Mouse (Mus musculus): Measurements from ENCODE around the gene Lrp8. TPM values are rescaled to one million over a fixed set of nuclear protein-coding genes. Genes with fewer than 3 reads are reported as not detected.
A peak's percentile ranks its signal among the peaks of the same experiment; 100 is the strongest.

The Lrp8 gene
- 1 to 10 TPM; 2.4 to 2.6 TPM for total RNA-seq (2021)
- long read RNA-seq, experiment 1, partial matches to known transcripts: 0 of 2 reads
- long read RNA-seq, experiment 1, other reads (novel, unspliced or antisense): 2 of 2 reads
- long read RNA-seq, experiment 2, partial matches to known transcripts: 1 of 3 reads
- long read RNA-seq, experiment 2, other reads (novel, unspliced or antisense): 2 of 3 reads

DNA sequence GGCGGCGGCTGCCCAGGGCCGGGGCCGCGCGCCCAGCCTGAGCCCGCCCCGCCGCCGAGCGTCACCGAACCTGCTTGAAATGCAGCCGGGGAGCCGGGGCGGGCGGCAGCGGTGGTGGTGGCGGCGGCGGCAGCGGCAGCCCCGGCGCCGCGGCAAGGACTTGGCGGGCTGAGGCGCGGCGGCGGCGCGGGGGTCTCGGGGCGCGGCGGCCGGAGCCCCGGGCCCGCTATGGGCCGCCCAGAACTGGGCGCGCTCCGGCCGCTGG lies at the start of gene Lrp8:
TSS of gene Lrp8 (plus strand) at position 77 of the 265 bp plus-strand sequence.
- no peak for DNase-seq (ENCODE audit: low spot score in 2 of 2)

DNA sequence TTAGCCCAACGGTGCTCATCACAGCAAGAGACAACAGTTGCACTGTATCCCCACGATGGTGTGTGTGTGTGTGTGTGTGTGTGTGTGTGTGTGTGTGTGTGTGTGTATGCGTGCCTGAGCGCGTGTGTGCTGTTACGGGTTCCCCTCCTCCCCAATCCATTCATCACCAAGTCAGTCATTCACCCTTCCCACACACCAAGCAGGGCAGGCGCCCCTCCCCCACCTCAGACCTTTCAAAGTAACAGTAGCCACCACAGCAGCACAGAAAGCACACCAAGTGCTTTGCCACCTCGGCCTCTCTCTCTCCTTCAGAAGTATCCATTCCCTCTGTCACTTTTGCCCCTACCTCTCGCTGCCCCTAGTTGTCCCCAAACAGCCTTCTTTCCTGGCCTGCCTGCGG lies 45.8 kb upstream of the Lrp8 start:
- DNase-seq (ENCODE audit: low spot score in 2 of 2): no peak

DNA sequence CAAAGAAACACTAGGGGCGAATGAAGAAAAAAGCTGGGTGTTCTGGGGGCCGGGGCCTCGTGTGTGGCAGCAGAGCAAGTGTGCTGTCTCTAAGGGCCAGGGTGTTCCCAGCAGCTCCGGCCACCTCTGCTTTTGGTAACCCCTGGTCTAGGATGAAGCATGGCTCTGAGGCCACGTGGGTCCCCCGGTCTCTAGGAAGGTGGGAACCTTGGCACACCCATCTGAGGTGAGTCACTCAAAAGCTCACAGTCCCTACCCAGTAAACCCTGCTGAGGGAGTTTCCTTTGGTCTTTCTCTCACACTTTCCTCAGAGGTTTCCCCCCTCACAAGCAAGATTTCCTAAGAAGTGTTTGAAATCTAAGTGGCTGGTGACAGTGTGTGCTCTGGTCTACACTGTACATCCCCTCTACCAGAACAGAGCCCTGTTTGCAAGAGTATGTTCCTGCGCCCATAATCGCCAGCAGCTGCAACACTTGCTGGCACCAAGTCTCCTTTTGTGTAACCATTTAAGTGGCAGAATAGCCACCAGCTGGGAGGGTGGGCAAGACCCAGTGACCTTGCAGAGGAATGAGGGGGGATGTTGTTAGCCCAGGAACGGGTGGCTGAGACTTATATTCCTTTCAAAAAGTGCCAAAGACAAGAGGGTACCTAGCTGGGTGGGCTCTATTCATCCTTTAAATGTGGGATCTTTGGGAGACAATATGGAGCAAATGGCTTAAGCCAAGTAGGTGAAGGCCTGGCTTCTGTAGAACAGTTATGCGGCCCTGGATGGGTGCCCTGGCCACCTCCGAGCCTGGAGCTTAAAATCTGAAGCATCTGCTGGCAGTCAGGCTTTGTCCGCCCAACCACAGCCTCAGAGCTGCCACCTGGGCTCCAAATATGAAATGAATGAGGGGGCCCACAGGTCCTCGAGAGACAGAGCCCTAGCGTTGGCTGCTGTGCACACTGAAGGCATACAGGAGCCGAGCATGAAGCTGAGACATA lies 44.3 kb upstream of the Lrp8 start:
- DNase-seq (ENCODE audit: low spot score in 2 of 2): peak in 1 of 2 experiments; percentile 30

DNA sequence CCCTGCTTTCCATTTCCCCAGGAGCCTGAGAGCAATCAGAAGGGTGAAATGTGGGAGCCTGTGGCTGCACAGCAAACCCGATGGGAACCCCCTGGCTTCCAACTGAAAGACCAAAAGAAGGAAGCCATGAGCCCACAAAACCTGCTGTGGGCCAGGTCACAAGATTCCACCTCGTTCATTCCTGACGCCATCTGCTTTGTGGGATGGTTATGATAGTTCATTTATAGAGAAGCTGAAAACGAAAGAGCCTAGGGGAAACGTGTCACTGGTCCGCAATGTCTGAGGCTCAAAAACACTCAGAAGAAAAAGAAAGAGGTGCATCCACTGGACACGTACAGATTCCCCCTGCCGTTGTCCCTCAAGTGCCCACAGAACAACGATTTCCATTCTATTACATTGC lies 43.1 kb upstream of the Lrp8 start:
- no peak for DNase-seq (ENCODE audit: low spot score in 2 of 2)

DNA sequence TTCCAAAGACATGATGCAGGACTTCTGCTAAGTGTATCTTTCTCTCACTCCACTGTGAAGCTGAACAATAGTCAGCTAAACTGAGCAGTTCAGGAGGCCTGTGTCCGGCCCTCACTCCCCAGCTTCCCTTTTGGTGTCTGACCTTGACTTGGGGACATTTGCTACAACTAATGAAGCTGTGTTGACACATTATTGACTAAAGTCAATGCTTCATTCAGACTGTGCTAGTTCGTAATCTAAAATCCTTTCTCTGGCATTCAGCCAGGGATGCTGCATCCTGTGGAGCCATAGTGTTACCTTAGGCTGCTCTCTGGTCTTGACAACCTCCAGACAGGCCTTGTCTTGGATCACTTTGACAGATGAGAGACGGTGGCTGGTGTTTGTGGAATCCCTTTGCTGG lies 39.1 kb upstream of the Lrp8 start:
- no peak for DNase-seq (ENCODE audit: low spot score in 2 of 2)

GRCm38 (mm10) chr4:107763598-107763997 lies 38.5 kb upstream of the Lrp8 start:
- DNase-seq (ENCODE audit: low spot score in 2 of 2): no peak

DNA sequence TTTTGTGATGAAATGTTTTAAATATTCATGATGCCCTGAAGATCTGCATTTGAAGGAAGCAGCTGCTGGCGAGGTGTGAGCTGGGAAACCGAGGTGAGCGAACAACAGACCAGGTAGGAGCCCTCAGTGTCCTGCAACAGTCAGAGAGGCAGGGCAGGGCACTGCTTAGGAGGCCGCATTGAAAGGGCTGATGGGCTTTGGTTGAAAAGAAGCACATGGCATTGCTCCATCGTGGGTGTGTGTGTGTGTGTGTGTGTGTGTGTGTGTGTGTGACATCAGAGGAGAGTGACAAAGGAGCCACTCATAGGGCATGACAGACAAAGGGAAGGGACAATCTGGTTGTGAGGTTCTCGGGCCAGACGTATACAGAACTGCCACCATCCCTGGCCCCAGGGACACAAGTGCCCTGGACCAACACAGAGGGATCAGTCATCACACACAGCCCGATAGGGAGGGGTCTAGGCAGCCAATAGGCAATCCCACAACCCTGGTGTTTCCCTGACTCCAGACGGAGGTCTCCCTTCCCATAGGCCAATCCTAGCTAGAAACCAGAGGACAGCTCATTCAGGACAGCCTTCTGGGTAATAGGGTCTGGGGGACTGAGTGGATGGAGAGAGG lies 36.8 kb upstream of the Lrp8 start:
- no peak for DNase-seq (ENCODE audit: low spot score in 2 of 2)

DNA sequence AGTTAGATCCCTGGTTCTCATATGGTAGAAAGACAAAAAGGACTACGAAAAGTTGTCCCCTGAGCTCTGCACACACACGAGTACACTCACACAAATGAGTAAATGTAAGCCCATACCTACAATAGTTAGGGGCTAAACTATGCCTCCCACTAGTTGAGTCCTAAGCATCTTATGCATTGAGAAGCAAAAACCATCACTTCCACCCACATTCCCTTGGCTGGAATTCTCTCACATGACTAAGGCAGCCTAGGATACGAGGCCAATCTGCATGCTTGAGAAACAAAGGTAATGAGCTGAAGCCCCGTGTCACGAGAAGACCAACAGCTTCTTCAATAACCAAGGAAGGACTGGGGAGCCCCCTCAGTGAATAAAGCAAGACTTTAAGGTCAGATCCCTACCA lies 35.9 kb upstream of the Lrp8 start:
- DNase-seq (ENCODE audit: low spot score in 2 of 2): no peak

- no peak for DNase-seq (ENCODE audit: low spot score in 2 of 2)
These were observed 29.8 kb upstream of the Lrp8 start for GRCm38 (mm10) chr4:107772122-107772825.

DNA sequence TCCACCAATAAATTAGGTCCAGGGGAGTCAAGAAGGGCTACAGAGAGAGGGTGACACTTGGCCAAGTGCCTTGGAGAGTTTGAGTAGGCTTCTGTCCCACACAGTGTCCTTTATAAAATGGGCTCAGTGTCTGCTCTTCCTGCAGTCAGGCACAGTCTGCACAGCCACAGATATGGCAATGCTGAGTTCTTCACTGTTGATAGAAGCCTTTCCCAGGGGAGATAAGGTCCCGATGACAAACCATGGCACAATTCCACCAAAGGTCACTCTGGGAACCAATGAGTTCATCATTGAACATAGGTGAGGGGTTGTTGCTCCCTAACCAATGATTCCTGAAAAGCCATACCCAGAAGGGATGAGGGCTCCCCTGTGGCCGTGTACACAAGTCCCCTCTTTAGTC lies 27.2 kb upstream of the Lrp8 start:
- no peak for DNase-seq (ENCODE audit: low spot score in 2 of 2)

GRCm38 (mm10) chr4:107775672-107776071 lies 26.4 kb upstream of the Lrp8 start:
- peak in 1 of 2 experiments; percentile 37 for DNase-seq (ENCODE audit: low spot score in 2 of 2)

DNA sequence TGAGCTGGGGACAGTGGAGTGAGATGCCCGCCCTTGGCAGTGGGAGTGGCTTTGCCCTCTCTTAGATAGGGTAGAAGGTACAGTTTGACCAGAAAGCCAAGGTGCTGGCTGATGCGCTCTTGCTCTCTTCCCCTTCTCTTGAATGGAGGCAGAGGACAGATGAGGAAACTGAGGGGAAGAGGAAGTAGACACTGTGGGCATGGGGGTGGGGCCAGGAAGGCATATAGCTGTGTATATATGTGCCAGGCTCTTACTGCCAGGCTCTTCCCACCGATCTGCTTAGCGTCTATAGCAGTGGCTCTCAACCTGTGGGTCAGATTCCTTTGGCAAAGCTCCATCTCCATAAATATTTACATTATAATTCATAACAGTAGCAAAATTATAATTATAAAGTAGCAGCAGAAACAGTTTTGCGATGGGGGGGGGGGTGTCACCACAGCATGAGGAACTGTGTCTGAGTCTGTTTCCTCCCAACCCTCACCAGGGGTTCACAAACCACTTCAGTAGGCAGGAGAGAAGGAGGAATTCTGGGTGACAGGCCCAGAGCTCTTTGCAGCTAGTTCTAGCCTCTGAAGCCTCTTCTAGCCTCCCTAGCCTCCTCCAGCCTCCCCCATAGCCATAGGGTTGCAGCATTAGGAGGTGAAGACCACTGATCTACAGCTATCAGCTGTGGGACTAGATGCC lies 24.9 kb upstream of the Lrp8 start:
- DNase-seq (ENCODE audit: low spot score in 2 of 2): no peak

DNA sequence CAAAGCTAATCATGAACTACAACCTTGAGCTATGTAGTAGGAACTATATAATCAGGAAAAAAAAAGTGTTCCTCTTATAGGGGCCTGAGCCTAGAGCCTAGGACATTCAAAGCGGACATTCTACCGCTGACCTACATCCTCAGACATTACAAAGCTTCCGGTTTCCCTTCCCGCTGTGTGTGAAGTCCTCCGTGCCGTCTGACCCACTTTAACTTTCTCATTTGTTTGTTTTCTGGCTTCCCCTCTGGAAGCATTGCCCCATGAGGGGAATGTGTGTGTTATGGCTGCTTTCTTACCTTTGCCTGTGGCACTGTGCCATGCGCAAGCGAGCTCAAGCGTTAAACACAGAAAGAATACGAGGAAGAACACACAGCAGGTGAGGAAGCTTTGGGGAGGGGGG lies 18.5 kb upstream of the Lrp8 start:
- no peak for DNase-seq (ENCODE audit: low spot score in 2 of 2)

- no peak for DNase-seq (ENCODE audit: low spot score in 2 of 2)
These were observed 13.2 kb upstream of the Lrp8 start for GRCm38 (mm10) chr4:107788841-107789240.

DNA sequence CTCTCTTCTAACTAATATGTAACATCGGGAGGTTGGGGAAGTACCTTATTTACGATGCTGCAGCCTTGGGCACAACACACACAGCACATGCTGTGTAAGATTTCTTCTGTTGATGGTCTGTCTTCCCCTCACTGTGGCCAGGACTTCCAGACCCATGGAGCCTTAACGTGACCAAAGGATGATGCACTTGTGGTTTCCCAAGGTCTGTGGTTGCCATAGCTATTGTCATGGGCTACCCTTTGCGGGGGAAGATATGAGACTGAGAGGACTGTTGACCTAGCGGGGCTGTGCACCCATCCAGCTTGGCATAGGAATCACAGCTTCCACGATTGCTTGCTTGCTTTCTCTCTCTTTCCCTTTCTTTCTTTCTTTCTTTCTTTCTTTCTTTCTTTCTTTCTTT lies 1.3 kb upstream of the Lrp8 start:
- DNase-seq (ENCODE audit: low spot score in 2 of 2): no peak

DNA sequence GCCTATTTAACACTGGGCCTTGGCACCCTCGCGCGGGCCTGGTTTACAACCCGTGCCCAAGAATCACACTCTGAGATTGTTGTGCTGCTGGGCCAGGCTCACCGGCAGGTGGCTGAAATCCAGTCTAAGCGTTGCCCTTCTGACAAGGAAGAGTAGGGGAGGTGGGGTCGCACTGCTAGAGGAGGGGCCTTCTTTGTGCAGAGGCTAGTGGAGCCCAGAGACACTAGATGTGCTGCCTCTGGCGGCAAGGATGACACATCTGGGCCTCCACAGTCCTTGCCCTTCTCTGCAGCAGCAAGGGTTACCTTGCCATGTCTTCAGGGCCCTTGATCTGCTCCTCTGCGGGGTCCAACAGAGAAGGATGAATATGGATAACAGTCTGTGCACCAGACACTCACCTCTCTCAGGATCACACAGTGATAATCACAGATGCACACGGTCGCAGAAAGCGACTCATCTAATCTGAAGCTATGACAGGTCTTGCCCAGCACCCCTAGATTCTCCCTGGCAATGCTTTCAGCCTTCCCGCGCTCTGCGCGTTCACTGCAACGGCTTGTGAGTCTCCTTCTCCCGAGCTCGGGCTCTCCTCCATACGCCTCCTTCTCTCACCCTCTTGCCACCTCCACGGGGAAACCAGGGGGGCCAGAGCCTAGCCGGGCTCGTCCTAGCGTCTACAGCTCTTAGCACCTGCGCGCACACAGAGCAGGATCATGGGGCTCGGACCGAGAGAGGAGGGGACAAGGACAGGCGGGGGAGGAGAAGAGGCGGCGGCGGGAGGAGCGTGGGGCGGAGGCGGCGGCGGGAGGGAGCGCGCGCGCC lies 486 bp upstream of the Lrp8 start:
- peak; percentile 52 to 62 for DNase-seq (ENCODE audit: low spot score in 2 of 2)

DNA sequence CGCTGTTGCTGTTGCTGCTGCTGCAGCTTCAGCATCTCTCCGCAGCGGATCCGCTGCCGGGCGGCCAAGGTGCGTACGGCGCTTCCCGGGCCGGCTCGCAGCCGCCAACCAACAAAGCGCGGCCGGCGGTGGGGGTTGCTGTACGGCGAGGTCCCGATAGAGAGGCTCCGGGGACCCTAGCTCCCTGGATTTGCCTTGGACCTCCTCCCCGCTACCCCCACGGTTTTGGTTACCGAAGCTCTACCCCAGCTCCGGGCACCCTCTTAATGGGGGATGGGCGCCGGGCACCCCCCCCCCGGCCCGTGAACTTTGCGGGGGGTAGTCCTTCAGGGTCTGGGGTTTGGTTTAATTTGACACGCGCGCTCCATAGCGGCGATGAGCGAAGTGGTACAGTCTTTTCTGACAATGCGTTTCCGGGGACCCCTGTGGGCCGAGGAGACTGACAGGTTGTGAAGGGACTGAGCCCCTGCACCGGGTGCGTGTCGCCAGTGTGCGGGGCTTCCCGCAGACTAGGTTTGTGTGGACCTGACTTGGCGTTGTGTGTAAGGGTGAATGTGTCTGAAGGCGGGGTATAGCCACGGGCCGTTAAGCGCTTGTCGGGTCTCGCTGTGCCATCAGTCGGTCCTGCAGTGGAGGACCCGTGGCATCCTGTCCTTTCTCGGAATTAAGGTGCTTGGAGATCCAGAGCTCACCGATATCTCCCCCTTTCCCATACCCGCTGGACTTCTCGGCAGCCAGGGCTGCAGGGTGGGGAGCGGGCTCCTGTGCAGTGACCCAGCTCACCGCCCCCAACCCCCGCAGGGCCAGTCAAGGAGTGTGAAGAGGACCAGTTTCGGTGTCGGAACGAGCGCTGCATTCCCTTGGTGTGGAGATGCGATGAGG lies 630 bp downstream of the Lrp8 start:
- peak in 1 of 2 experiments; percentile 31 for DNase-seq (ENCODE audit: low spot score in 2 of 2)

GRCm38 (mm10) chr4:107803351-107804106 lies 1.5 kb downstream of the Lrp8 start:
- peak; percentile 46 to 71 for DNase-seq (ENCODE audit: low spot score in 2 of 2)

- no peak for DNase-seq (ENCODE audit: low spot score in 2 of 2)
These were observed 3.4 kb downstream of the Lrp8 start for GRCm38 (mm10) chr4:107805491-107805890.

Measured in gastrocnemius, postnatal 4 days (tissue).